Mouse (Mus musculus): ENCODE measurements around the gene Tti1. TPM values are rescaled to one million over a fixed set of nuclear protein-coding genes. Genes with fewer than 3 reads are reported as not detected.

Tti1 gene
- polyA plus RNA-seq, 1 experiment from 2014 or later: 21.1 TPM

- ATAC-seq (ENCODE audit: insufficient number of reproducible peaks, insufficient read depth, low FRiP score, low read depth): no peak
- H3K9me3 ChIP-seq (ENCODE audit: control insufficient read depth, low read depth, low read length): no peaks in the 10 kb centered on the region
- H3K27ac ChIP-seq (ENCODE audit: low read length): no peak overlapping the region
- no peak overlapping the region for H3K4me2 ChIP-seq (replicated peaks; ENCODE audit: low read depth, low read length)
- no peak overlapping the region for H3K4me3 ChIP-seq (ENCODE audit: low read depth, low read length)
- no peaks in the 10 kb centered on the region for H3K27me3 ChIP-seq (ENCODE audit: control insufficient read depth, insufficient read depth, low read length)
- no peak overlapping the region for H3K9ac ChIP-seq (replicated peaks; ENCODE audit: low read depth, low read length)
- peaks cover 50% of the 10 kb centered on the region for H3K36me3 ChIP-seq (ENCODE audit: control insufficient read depth, insufficient read depth, low read length)
- no peaks in the 10 kb centered on the region for H3K4me1 ChIP-seq (ENCODE audit: control insufficient read depth, insufficient read depth, low read length)
- WGBS: 94% methylated on average over 8 of the region's 8 CpGs
Observed at GRCm38 (mm10) chr2:158050116-158050515, 21.9 kb upstream of the Tti1 start.

- H3K4me3 ChIP-seq (ENCODE audit: low read depth, low read length): no peak overlapping the region
- H3K27me3 ChIP-seq (ENCODE audit: control insufficient read depth, insufficient read depth, low read length): no peaks in the 10 kb centered on the region
- H3K27ac ChIP-seq (ENCODE audit: low read length): no peak overlapping the region
- peaks cover 57% of the 10 kb centered on the region for H3K36me3 ChIP-seq (ENCODE audit: control insufficient read depth, insufficient read depth, low read length)
- H3K4me2 ChIP-seq (replicated peaks; ENCODE audit: low read depth, low read length): no peak overlapping the region
- 88% methylated on average over 1 of the region's 1 CpGs for WGBS
- H3K9ac ChIP-seq (replicated peaks; ENCODE audit: low read depth, low read length): no peak overlapping the region
- no peak for ATAC-seq (ENCODE audit: insufficient number of reproducible peaks, insufficient read depth, low FRiP score, low read depth)
- no peaks in the 10 kb centered on the region for H3K4me1 ChIP-seq (ENCODE audit: control insufficient read depth, insufficient read depth, low read length)
- no peaks in the 10 kb centered on the region for H3K9me3 ChIP-seq (ENCODE audit: control insufficient read depth, low read depth, low read length)
Observed at GRCm38 (mm10) chr2:158048718-158049117, 20.5 kb upstream of the Tti1 start.

GRCm38 (mm10) chr2:158047903-158048302, 19.7 kb upstream of the Tti1 start:
- Histone ChIP-seq H3K4me2 (replicated peaks; ENCODE audit: low read depth, low read length) (no peak overlapping the region), H3K27me3 (ENCODE audit: control insufficient read depth, insufficient read depth, low read length) (no peaks in the 10 kb centered on the region), H3K4me1 (ENCODE audit: control insufficient read depth, insufficient read depth, low read length) (no peaks in the 10 kb centered on the region), H3K9ac (replicated peaks; ENCODE audit: low read depth, low read length) (no peak overlapping the region), H3K4me3 (ENCODE audit: low read depth, low read length) (no peak overlapping the region), H3K27ac (ENCODE audit: low read length) (no peak overlapping the region), H3K36me3 (ENCODE audit: control insufficient read depth, insufficient read depth, low read length) (peaks cover 62% of the 10 kb centered on the region), H3K9me3 (ENCODE audit: control insufficient read depth, low read depth, low read length) (no peaks in the 10 kb centered on the region)
- WGBS: 60% methylated on average over 3 of the region's 3 CpGs
- no peak for ATAC-seq (ENCODE audit: insufficient number of reproducible peaks, insufficient read depth, low FRiP score, low read depth)

- no peak for ATAC-seq (ENCODE audit: insufficient number of reproducible peaks, insufficient read depth, low FRiP score, low read depth)
- H3K9me3 ChIP-seq (ENCODE audit: control insufficient read depth, low read depth, low read length): no peaks in the 10 kb centered on the region
- no peak overlapping the region for H3K9ac ChIP-seq (replicated peaks; ENCODE audit: low read depth, low read length)
- H3K4me3 ChIP-seq (ENCODE audit: low read depth, low read length): no peak overlapping the region
- peaks cover 61% of the 10 kb centered on the region for H3K36me3 ChIP-seq (ENCODE audit: control insufficient read depth, insufficient read depth, low read length)
- H3K27ac ChIP-seq (ENCODE audit: low read length): no peak overlapping the region
- no peaks in the 10 kb centered on the region for H3K27me3 ChIP-seq (ENCODE audit: control insufficient read depth, insufficient read depth, low read length)
- H3K4me1 ChIP-seq (ENCODE audit: control insufficient read depth, insufficient read depth, low read length): no peaks in the 10 kb centered on the region
- H3K4me2 ChIP-seq (replicated peaks; ENCODE audit: low read depth, low read length): no peak overlapping the region
- 66% methylated on average over 4 of the region's 4 CpGs for WGBS
Observed at GRCm38 (mm10) chr2:158046186-158046585, 18.0 kb upstream of the Tti1 start.

- Histone ChIP-seq H3K27ac (ENCODE audit: low read length) (no peak overlapping the region), H3K27me3 (ENCODE audit: control insufficient read depth, insufficient read depth, low read length) (no peaks in the 10 kb centered on the region), H3K9ac (replicated peaks; ENCODE audit: low read depth, low read length) (no peak overlapping the region), H3K4me1 (ENCODE audit: control insufficient read depth, insufficient read depth, low read length) (no peaks in the 10 kb centered on the region), H3K9me3 (ENCODE audit: control insufficient read depth, low read depth, low read length) (no peaks in the 10 kb centered on the region), H3K4me2 (replicated peaks; ENCODE audit: low read depth, low read length) (no peak overlapping the region), H3K4me3 (ENCODE audit: low read depth, low read length) (no peak overlapping the region), H3K36me3 (ENCODE audit: control insufficient read depth, insufficient read depth, low read length) (peaks cover 59% of the 10 kb centered on the region)
- 90% methylated on average over 8 of the region's 8 CpGs for whole genome bisulfite sequencing
- no peak for ATAC-seq (ENCODE audit: insufficient number of reproducible peaks, insufficient read depth, low FRiP score, low read depth)
Observed at GRCm38 (mm10) chr2:158043504-158043903, 15.3 kb upstream of the Tti1 start.

- Histone ChIP-seq H3K27ac (ENCODE audit: low read length) (no peak overlapping the region), H3K4me3 (ENCODE audit: low read depth, low read length) (no peak overlapping the region), H3K36me3 (ENCODE audit: control insufficient read depth, insufficient read depth, low read length) (peaks cover 46% of the 10 kb centered on the region), H3K9ac (replicated peaks; ENCODE audit: low read depth, low read length) (no peak overlapping the region), H3K4me2 (replicated peaks; ENCODE audit: low read depth, low read length) (no peak overlapping the region), H3K9me3 (ENCODE audit: control insufficient read depth, low read depth, low read length) (no peaks in the 10 kb centered on the region), H3K4me1 (ENCODE audit: control insufficient read depth, insufficient read depth, low read length) (no peaks in the 10 kb centered on the region), H3K27me3 (ENCODE audit: control insufficient read depth, insufficient read depth, low read length) (no peaks in the 10 kb centered on the region)
- WGBS: 94% methylated on average over 2 of the region's 2 CpGs
- no peak for ATAC-seq (ENCODE audit: insufficient number of reproducible peaks, insufficient read depth, low FRiP score, low read depth)
Observed at GRCm38 (mm10) chr2:158040396-158040795, 12.2 kb upstream of the Tti1 start.

- H3K9ac ChIP-seq (replicated peaks; ENCODE audit: low read depth, low read length): no peak overlapping the region
- H3K27ac ChIP-seq (ENCODE audit: low read length): no peak overlapping the region
- H3K9me3 ChIP-seq (ENCODE audit: control insufficient read depth, low read depth, low read length): no peaks in the 10 kb centered on the region
- peaks cover 41% of the 10 kb centered on the region for H3K36me3 ChIP-seq (ENCODE audit: control insufficient read depth, insufficient read depth, low read length)
- H3K27me3 ChIP-seq (ENCODE audit: control insufficient read depth, insufficient read depth, low read length): no peaks in the 10 kb centered on the region
- no peak overlapping the region for H3K4me2 ChIP-seq (replicated peaks; ENCODE audit: low read depth, low read length)
- WGBS: 65% methylated on average over 1 of the region's 1 CpGs
- no peaks in the 10 kb centered on the region for H3K4me1 ChIP-seq (ENCODE audit: control insufficient read depth, insufficient read depth, low read length)
- ATAC-seq (ENCODE audit: insufficient number of reproducible peaks, insufficient read depth, low FRiP score, low read depth): no peak
- no peak overlapping the region for H3K4me3 ChIP-seq (ENCODE audit: low read depth, low read length)
Observed at GRCm38 (mm10) chr2:158039662-158040061, 11.4 kb upstream of the Tti1 start.

- Histone ChIP-seq H3K36me3 (ENCODE audit: control insufficient read depth, insufficient read depth, low read length) (peaks cover 27% of the 10 kb centered on the region), H3K27ac (ENCODE audit: low read length) (no peak overlapping the region), H3K9ac (replicated peaks; ENCODE audit: low read depth, low read length) (no peak overlapping the region), H3K4me3 (ENCODE audit: low read depth, low read length) (no peak overlapping the region), H3K4me1 (ENCODE audit: control insufficient read depth, insufficient read depth, low read length) (no peaks in the 10 kb centered on the region), H3K27me3 (ENCODE audit: control insufficient read depth, insufficient read depth, low read length) (no peaks in the 10 kb centered on the region), H3K9me3 (ENCODE audit: control insufficient read depth, low read depth, low read length) (no peaks in the 10 kb centered on the region), H3K4me2 (replicated peaks; ENCODE audit: low read depth, low read length) (no peak overlapping the region)
- no peak for ATAC-seq (ENCODE audit: insufficient number of reproducible peaks, insufficient read depth, low FRiP score, low read depth)
- 87% methylated on average over 1 of the region's 1 CpGs for WGBS
Observed at GRCm38 (mm10) chr2:158037571-158037970, 9.3 kb upstream of the Tti1 start.

- Histone ChIP-seq H3K4me3 (ENCODE audit: low read depth, low read length) (no peak overlapping the region), H3K4me1 (ENCODE audit: control insufficient read depth, insufficient read depth, low read length) (no peaks in the 10 kb centered on the region), H3K4me2 (replicated peaks; ENCODE audit: low read depth, low read length) (no peak overlapping the region), H3K27me3 (ENCODE audit: control insufficient read depth, insufficient read depth, low read length) (no peaks in the 10 kb centered on the region), H3K9me3 (ENCODE audit: control insufficient read depth, low read depth, low read length) (no peaks in the 10 kb centered on the region), H3K9ac (replicated peaks; ENCODE audit: low read depth, low read length) (no peak overlapping the region), H3K27ac (ENCODE audit: low read length) (no peak overlapping the region), H3K36me3 (ENCODE audit: control insufficient read depth, insufficient read depth, low read length) (peaks cover 27% of the 10 kb centered on the region)
- ATAC-seq (ENCODE audit: insufficient number of reproducible peaks, insufficient read depth, low FRiP score, low read depth): no peak
- 80% methylated on average over 7 of the region's 7 CpGs for WGBS
Observed at GRCm38 (mm10) chr2:158036953-158037352, 8.7 kb upstream of the Tti1 start.
